Mouse (Mus musculus): Measurements from ENCODE around the gene Vmn2r59.
"Not testable (repeated sequence)": the region's sequence is repeated elsewhere in the genome, so short reads cannot be mapped to it uniquely, and the experiment has no call there.

The Vmn2r59 gene

GRCm38 (mm10) chr7:42058923-42059322, at the start of gene Vmn2r59:
Gene Vmn2r59 (minus strand): TSS chr7:42059023.
- DNase-seq, result no peak

DNA sequence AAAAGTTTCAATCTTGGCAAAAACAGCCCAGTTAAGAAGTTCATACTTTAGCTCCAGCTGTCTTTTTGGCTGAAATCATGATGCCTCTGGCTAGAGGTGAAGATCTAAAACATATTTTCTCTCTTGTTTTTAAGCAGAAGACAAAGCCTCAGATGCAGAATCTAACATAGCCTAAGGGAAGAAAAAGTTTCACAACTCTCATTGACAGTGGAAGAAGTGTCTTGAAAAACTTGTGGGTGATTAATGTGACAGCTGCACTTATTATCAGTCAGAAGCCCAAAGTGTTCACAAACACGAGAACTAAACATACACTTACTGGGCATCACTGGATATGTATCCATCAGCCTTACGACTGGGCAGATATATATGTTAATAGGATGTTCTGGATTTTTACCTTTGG, 48.6 kb upstream of the Vmn2r59 start, which contains the start of gene Vmn2r60:
Gene Vmn2r60, plus strand, starts transcription at position 301 of the 400 bp plus-strand sequence.
- no peak for DNase-seq

DNA sequence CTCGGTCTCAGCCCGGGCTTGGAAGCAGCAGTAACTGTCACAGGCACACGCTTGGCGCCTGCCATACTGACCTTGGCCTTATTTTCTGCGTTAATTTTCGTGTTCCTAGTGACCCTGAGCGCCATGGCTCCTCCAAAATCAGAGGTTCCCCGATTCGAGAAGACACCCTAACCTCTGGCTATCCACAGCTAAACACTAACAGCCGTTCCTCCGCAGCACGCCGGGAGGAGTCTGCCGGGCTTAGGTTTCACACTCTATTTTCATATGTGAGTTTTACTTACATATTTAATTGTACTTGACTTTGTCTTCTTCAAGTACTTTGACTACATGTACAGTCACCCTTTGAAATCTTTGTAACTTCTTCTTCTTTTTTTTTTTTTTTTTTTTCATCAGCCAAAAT, 48.2 kb upstream of the Vmn2r59 start:
- not testable (repeated sequence) for DNase-seq

All from lung, postnatal 14 days (tissue).